ENCODE assay signal across 15 mouse cellular contexts in the genomic region with DNA sequence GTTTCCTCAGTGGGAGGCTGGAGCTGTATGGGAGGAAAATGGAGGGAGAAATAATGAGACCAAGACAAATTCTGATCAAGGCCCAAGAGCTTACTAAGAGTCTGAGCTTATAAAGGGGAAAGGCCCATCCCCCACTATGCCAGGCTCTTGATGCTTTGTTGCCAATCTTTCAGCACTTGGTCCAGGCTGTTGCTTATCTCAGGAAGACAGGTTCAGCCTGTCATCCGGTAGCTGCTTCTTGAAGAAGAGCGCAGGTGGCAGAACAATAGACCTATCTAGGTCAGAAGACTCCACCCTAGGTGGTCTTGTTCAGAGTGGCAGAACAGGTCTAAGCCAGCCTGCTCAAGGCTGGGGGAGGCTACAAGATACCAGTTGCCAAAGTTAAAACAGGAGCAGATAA.
"Had no signal": no experiment of that assay in that cellular context is flagged by ENCODE, and none has a peak within 500 bp of the region (broad histone marks: within the 10 kb centered on the region; RNA-seq: fewer than 3 reads in every experiment).

No protein-coding gene starts in this region.

- H3K27ac ChIP-seq: intestine, embryonic 15.5 days; left cerebral cortex, adult 2 months; limb, embryonic 10.5 days; liver, embryonic 15.5 days; midbrain, embryonic 10.5 days; neural tube, embryonic 15.5 days had no signal

- H3K4me3 ChIP-seq: intestine, embryonic 15.5 days; left cerebral cortex, adult 2 months; limb, embryonic 10.5 days; liver, embryonic 15.5 days; midbrain, embryonic 10.5 days; myocyte; neural tube, embryonic 15.5 days had no signal

- H3K4me1 ChIP-seq: intestine, embryonic 15.5 days; limb, embryonic 10.5 days; liver, embryonic 15.5 days; midbrain, embryonic 10.5 days; neural tube, embryonic 15.5 days had no signal

- H3K36me3 ChIP-seq: intestine, embryonic 15.5 days; limb, embryonic 10.5 days; liver, embryonic 15.5 days; midbrain, embryonic 10.5 days; neural tube, embryonic 15.5 days had no signal

- H3K27me3 ChIP-seq: intestine, embryonic 15.5 days; liver, embryonic 15.5 days; neural tube, embryonic 15.5 days had no signal

- DNase-seq: kidney, adult 18-20 months; kidney, postnatal 10 days; lung, adult 2 months; lung, postnatal 36 days; midbrain, embryonic 14.5 days; right cerebral cortex, adult 18-20 months; right cerebral cortex, postnatal 4 days; spleen, adult 18-20 months had no signal
